Mouse (Mus musculus) left cerebral cortex, postnatal 36 days (tissue): Measurements from ENCODE around the gene Igfbpl1. TPM values are rescaled to one million over a fixed set of nuclear protein-coding genes. Genes with fewer than 3 reads are reported as not detected.

Experiments
- DNase-seq, 2 experiments: peaks; one replicate each; pipeline ENCODE4 v3.0.0; 2021 to 2022; ENCODE audit warnings: low spot score in 2 of 2, mixed read lengths in 1 of 2
- intact Hi-C: fragments of 180-260 bp; cut with DNase I; formaldehyde crosslinking; loops from one replicate; pipeline ENCODE4 v1.15.1; 2025
- total RNA-seq, 2 experiments: library from RNA; stranded (reverse); gene quantifications; 2 replicates each; pipeline ENCODE4 v1.2.3; 2021

The Igfbpl1 gene
- 1 to 10 TPM in 1 of 2 experiments, under 1 TPM in 1; 0.67 to 1.0 TPM for total RNA-seq

DNA sequence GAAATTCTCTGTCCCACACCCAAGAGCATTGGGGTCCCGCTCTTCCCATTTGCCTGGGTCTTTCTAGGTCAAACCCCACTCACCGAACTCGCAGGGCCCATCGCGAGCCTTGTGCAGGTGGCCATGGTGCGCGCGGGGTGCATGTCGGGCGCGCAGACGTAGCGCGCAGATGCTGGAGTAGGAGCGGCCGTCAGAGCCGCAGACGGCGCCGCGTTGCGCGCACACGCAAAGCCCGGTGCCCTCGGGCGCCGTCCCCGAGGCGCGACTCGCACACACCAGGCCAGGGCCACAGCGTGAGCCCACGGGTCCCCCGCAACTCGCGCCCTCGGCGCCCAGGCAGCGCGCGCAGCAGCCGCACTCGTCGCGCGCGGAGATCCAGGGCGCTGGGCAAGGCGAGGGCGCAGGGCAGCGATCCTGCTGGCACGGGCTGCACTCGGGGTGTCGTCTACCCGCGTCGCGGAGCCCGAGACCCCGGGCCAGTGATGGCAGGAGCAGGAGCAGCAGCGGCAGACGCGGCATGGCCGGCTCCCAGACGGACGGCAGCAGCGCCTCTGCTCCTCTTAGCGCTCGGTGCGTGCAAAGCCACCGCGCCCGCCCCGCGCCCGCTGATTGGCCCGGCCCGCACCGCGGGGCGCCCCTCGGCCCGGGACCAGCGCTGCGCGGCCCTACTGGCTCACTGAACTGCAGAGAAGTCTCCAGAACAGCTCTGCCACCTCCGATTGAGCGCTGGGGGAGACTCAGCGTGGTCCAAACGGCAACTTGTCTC, at the start of gene Igfbpl1:
Gene Igfbpl1, minus strand, starts transcription at position 649 of the 766 bp plus-strand sequence.
- intact Hi-C loops: no loop called here
- no peak for DNase-seq

DNA sequence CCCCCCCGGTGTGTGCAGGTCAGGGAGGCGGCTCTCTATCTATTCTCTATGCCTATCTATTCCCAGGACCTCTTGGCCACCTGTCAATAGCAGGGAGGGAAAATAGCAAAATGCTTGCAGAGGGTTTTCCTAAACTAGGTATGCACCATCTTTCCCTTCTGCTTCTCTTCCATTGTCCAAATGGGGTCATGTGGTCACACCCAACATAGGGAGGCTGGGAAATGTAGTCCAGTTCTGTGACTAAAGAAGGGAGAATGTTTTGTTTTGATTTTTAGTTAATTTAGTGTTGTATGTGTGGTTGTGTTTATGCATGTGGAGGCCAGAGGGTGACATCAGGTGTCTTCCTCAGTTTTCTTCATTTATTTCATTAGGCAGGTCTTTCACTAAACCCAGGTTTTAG, 45.4 kb upstream of the Igfbpl1 start:
- intact Hi-C loops: no loop called here

DNA sequence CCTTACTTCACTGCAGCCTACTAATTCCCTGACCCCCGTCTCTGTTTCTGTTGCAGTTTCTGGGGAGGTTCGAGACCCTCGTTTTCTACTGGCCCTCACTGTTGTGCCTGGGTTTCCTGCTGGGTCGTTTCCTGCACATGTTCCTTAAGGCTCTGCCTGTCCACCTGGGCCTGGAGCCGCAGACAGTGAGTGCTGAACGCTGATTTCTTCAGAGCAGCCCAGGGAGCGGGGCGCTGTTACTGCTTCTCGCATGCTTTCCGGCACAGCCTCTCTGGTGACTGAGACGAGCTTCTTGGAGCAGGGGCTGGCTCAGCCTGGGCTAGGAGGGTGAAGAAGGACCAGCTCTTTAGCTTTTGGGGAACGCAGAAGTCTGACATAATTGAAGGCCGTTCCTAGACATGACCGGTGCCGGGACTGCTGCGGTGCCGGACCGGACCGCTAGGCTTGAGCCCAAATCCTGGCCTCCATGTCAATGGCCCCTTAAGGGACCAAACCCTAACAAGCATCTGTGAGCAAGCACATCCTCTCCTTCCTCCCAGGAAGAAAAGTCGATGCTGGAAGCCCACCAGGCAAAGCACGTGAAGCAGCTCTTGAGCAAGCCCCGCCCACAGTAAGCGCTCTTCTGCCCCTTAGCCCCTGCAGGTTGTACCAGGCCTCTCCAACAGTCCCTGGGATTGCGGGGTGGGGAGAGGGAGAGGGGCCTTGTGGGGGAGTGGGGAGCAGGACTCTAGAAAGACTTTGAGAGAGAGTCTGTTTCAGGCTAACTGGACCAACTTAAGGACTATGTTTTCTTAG, 42.5 kb upstream of the Igfbpl1 start:
- no peak for DNase-seq
- intact Hi-C loops: no loop called here

More for the DNA sequence above, 45.4 kb upstream of the Igfbpl1 start:
- DNase-seq: no peak

DNA sequence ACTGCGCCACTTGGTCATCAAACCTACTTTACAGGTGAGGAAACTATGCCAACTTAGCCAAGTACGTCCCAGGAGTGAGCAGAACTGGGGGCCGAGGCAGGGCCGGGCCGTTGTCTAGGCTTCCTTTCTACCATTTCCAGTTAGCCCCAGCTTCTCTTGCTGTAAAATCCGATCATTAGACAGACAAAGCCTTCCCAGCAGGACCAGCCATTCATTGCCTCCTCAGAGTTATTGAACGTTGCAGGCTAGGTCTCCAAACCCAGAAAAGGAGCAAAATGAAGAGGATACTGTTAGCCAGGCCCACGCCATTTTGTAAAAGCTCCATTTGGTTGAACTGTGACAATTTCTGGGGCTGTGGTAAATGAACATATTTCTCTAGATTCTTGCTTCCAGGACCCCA, 40.7 kb upstream of the Igfbpl1 start:
- DNase-seq: no peak
- intact Hi-C loops: no loop called here

DNA sequence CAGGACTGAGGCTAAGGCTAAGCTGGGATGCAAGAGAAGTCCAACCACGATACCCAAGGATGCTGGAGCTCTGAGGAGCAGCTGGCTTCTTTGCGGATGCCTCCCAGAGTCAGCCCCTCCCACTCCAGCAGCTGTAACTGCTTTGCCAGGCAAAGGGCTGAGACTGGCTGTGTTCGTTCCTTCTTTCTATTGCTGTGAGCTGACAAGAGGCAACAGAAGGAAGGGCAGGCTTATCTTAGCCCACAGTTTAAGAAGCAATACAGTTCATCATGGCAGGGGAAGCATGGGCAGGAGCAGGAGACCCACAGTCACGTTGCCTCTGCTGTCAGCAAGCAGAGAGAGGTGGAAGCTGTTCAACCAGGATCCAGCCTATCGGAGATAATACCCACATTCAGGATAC, 34.4 kb upstream of the Igfbpl1 start:
- intact Hi-C loops: no loop called here
- no peak for DNase-seq

DNA sequence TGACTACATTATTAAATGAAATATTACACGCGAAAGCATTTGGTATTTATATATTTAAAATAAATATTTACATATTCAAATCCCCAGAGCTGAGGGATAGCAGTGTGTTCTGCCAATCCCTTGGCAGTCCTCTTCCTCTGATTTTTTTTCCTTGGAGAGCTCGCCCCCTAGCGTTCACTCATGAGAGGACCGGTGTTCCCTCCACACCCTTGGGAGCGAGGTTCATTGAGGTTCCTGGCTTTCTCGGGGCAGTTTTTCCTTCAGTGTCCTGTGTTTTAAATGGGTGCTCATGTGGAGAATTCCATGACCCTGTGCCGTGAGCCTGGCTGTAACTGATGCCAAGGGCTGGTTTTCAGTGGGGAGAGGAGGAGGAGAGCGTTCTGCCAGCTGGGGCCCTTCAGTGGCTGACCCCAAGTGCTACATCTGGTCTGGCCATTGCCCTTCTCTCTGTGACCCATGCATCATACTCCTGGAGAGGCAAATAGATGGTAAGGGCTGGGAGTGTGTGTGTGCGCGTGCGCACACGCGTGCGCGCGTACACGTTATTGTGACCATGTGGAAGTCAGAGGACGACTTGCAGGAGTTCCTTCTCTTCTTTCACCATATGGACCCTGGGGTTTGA, 29.2 kb upstream of the Igfbpl1 start:
- DNase-seq: peak; percentile 55 to 64
- intact Hi-C loops: loop anchor here (5.0 kb wide), 2 partner anchors 34 to 439 kb away; no protein-coding TSS in a partner anchor

DNA sequence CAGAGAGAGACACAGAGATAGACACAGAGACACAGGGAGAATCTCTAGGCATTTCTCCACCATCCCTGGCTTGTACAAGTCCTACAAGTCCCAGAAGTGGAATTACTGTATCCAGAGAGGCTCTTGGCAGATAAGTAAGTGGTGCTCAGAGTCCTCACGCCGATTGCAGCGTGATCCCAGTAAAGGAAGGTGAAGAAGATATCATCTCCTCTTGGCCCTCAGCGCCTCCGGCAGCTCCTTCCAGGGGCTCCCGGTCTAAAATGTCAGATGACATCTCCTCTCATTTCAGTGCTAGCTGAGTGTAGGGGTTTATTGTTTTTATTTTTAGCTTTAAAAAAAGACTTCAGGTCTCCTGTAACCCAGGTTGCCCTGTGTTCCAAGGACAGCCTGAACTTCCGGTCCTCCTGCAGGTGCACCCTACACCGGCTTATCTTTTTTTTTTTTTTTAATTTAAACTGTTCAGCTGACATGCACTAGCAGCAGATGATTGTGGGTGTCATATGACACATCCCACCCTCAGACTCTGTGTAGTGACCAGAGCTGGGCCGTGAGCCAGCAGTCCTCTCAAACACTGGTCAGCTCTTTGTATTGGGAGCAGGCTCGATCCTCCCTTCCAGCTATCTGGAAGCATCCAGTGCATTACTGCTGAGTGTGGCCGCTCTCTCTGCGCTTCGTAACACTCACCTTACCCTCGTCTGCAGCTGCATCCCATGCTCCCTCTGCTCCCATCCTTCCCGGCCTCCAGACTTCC, 26.9 kb upstream of the Igfbpl1 start:
- intact Hi-C loops: no loop called here
- DNase-seq: no peak

DNA sequence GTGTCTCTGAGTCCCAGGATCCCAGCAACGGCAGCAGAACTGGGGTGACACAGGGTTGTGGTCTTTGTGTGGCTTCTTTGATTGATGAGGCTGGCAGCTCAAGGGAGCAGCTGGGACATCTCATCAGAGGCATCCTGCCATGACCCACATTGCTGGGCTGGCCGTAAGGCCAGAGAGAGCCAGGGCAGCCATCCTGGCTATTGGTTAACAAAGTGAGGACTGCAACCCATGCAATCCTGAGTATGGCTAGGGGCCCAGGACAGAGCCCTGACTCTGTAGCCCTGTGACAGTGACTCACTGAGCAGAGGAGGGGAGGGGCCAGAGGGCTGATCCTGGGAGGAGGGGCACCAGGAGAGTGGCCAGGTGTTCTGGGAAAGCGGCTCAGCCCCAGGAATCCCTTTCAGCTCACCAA, 24.9 kb upstream of the Igfbpl1 start:
- DNase-seq: no peak
- intact Hi-C loops: no loop called here

DNA sequence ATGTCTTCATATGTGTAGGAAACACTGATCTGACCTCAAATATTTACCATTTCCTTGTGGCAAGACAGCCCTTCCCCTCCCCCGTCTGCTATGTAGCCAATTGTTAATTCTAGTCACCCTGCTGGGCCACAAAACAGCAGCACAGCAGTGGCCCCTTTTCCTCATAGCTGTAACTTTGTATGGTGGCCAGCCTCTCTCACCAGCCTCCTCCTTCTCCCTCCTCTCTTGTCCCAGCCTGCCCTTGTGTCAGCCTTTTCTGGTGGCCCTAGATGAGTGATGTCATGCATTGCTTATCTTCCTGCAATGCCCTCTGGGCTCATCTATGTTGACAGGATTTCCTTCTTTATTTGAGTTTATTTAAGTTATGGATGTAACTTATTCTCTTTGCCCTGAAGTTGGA, 22.7 kb upstream of the Igfbpl1 start:
- intact Hi-C loops: no loop called here
- DNase-seq: no peak

DNA sequence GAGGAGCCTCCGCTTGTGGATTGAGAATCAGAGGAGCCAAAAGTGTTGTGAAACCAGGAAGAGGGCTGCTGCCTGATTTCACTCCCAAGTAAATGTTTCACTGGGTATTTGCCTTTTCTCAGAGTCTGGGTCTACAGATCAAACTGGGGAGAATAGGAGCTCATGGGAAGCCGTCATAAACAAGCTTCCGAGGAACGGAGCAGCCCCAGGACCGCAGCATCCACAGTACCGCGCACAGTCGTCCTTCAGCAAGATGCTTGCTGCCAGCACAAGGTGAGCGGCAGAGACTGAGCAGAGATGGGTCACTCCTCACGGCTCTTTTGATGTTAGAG, 22.1 kb upstream of the Igfbpl1 start:
- no peak for DNase-seq
- intact Hi-C loops: no loop called here

DNA sequence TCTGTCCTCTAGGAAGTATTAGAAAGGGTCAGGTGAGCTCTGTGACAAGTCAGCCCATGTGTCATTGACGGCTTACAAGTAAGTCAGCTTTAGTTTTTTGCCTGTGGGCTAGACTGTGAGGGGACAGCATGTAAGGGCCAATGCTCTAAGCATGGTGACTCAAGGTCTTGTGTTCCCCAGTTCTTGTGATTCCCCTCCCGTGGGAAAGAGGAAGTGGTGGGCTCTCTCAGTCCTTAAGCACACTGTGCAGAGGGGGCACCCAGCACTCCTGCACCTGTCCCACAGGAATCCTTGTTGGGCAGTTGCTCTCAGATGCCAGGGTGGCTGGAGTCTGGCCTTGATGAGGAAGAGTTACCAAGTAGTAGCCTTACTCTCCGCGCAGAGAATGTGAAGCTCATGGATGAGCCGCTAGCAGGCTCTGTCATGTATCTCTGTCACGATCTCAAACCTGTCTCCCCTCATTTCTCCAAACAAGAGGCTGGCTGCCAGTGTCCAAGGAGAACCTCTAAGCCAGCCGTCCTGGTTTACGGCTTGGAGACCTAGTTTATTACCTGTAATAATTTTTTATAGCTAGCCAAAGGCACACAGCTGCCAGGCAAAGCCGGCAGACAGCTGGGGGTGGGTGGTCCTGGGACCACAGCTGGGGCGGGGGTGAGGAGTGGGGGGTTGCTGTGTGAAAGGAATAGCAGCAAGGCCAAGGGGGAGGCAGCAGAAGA, 21.5 kb upstream of the Igfbpl1 start, which contains the start of gene Stra6l:
Gene Stra6l, plus strand, starts transcription at position 556 of the 716 bp plus-strand sequence.
- intact Hi-C loops: no loop called here
- DNase-seq: no peak

DNA sequence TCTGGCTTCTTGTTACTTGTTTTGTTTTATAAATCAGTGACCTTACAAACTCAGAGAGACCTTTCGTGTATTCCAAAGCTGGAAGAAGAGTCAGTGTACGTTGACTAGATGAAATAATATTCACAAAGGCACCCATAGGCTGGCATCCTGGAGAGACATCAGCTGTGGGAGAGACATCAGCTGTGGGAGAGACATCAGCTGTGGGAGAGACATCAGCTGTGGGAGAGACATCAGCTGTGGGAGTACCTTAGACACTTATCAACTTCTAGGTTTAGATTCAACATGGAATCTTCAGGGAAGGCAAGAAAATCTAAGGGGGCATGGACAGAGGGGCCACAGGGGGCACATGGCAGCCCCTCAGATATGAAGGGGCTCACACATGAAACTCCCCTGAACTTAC, 19.5 kb upstream of the Igfbpl1 start:
- DNase-seq: no peak
- intact Hi-C loops: no loop called here

DNA sequence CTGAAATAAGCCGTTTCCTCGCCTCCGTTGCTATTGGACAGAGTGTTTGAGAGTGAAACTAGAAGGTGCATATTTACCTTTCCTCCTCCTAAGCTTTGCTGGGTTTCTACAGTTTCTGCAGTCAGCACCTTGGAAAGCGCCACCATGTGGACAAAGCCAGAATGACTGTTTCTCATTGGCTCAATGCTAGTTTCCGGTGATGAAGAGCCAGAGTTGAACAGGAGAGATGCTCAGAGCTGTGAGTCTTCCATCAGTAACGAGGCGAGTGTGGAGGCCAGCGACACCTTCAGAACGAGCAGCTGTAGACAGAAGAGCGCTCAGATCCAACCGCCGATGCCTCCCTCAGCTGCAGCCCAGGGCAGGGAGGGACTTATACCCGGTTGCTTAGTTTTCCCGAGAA, 17.6 kb upstream of the Igfbpl1 start:
- peak in 1 of 2 experiments; percentile 34 for DNase-seq
- intact Hi-C loops: no loop called here

DNA sequence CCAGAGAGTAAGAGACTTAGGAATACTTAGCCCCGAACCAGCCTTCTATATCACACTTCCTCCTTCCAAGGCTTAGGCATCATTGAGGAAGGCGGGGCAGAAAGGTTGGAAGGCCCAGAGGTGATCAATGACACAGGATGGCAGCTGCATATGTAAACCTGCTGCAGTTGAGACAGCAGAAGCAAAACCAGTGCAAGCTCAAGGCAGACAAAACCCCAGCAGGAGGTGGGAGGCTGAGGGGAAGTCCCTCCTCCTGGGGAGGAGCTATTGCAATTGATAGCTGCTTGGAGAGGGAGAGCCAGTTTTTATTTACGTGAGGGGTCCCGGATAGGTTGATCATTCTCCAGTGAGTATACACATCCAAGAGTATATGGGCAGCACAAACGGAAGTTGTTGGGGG, 6.7 kb upstream of the Igfbpl1 start:
- no peak for DNase-seq
- intact Hi-C loops: no loop called here

DNA sequence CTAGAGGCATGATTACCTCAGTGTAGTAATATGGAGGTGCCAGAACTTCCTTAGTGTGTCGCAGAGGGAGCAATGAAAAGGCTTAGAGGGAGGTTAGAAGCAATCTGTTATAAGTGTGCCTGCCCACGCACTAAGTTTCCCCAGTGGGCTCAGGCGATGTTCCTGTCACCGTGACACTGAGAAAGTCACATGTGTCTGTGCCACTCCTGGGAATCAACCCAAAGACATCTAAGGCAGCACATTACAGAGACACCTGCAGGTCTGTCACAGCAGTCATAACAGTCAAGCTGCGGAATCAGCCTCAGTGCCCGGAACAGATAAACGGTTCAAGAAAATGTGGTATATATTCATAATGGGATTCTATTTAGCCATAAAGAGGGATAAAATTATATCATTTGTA, 5.3 kb upstream of the Igfbpl1 start:
- DNase-seq: peak; percentile 22 to 42
- intact Hi-C loops: no loop called here

DNA sequence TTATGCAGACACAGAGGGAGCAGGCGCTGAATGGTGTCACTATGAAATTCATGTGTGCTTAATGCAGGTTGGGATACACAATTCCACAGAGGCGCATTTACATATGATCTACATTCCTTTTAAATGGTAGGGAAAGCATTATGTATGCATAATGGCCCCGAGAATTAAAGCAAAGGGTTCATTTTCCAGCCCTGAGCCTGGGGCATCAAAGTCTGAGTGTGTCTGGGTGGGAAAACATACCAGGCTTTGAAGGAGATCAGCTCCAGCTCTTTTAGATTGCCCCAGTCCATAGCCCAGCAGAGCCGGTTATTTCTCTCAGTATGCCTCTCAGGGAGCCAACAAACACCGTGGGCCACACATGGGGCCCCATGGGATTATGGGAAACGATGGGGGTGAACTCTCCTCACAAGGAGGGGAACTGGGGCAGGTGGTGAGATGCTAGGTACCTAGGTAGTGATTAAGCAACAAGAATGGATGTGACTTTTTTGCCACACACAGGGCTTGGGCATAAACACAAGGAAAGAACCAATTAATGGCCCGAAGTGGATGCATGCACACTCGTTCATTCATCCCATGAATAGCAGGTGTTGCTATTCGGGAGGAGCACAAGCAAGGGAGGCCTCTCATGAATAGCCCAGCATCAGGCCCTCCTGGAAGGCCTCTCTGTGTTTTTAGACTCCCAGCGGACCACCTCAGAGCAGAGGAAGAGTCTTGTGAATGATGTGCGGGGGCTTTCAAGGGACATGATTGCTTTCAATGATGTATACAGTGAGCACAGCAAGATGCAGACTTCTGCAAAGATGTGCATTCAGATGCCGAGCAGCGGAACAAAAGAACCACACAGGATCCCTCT, 3.4 kb upstream of the Igfbpl1 start:
- intact Hi-C loops: no loop called here
- DNase-seq: no peak

DNA sequence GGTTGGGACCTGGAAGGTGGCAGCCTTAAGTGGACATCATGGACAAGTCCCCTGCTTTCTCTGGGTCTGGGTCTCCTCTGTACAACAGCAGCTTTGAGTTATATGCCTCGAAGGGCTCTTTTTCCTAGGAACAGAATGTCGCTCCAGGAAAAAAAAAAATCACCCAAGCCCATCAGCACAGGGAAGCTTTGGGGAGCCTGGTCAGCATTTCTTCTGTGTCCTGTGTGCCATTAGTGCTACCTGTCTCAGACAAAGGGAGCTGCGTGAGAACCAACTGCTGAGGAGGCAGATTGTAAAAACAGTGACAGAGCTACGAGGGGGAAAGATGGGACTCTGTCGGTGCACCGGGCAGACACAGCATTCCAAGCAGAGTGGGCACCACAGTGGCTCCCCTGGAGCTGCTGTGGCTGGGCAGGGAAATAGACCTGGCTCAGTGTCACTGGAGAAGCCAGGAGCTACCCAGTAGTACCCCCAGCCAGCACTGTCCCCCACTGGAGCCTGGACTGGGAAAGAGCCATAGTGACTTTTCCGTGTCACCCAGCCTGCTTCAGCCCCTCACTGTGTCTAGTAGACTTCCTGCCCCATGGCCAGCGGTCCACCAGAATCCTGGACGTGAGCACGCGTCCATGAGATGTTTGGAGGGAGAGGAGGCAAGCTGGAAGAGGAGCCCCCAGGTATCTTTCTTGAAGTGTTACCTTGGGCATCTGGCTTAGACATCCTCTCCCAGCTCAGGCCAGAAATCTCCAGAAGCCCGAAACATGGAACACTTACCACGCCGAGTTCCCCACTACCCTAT, 1.8 kb downstream of the Igfbpl1 start:
- DNase-seq: no peak
- intact Hi-C loops: loop anchor here (5.0 kb wide), 1 partner anchor 32 kb away; no protein-coding TSS in a partner anchor
